Mouse (Mus musculus) cerebellum, adult (tissue): ENCODE results near the gene Vstm4.

Experiments
- ATAC-seq: cut with Nextera tagmentation; 2 replicates; pipeline ENCODE4 v1.9.2; 2017; ENCODE audit warnings: mild to moderate bottlenecking, moderate library complexity, mixed read lengths; ENCODE audit not compliant: insufficient number of reproducible peaks, low FRiP score, low TSS enrichment

The Vstm4 gene

GRCm38 (mm10) chr14:32932220-32932619, 75.7 kb downstream of the Vstm4 start:
- ATAC-seq = no peak

GRCm38 (mm10) chr14:32934064-32934463, 77.5 kb downstream of the Vstm4 start:
- ATAC-seq = no peak

GRCm38 (mm10) chr14:32939217-32939616, 82.7 kb downstream of the Vstm4 start:
- no peak for ATAC-seq

GRCm38 (mm10) chr14:32947512-32947911, 91.0 kb downstream of the Vstm4 start:
- ATAC-seq = no peak

GRCm38 (mm10) chr14:32950312-32951301, 94.1 kb downstream of the Vstm4 start:
- ATAC-seq = no peak

GRCm38 (mm10) chr14:32956486-32956885, 99.9 kb downstream of the Vstm4 start:
- ATAC-seq = no peak

GRCm38 (mm10) chr14:32958671-32959070, 102.1 kb downstream of the Vstm4 start:
- no peak for ATAC-seq

GRCm38 (mm10) chr14:32960481-32960880, 103.9 kb downstream of the Vstm4 start:
- 0 out of 2 replicates have a peak, but pooled peaks have one; percentile 11 for ATAC-seq

GRCm38 (mm10) chr14:32964742-32965141, 108.2 kb downstream of the Vstm4 start:
- no peak for ATAC-seq

- ATAC-seq = no peak
Measured at GRCm38 (mm10) chr14:32970700-32971099, 114.1 kb downstream of the Vstm4 start.

- no peak for ATAC-seq
Measured at GRCm38 (mm10) chr14:32984176-32984738, 127.7 kb downstream of the Vstm4 start.

GRCm38 (mm10) chr14:32986659-32987058, 130.1 kb downstream of the Vstm4 start:
- ATAC-seq = no peak
